Mouse (Mus musculus) midbrain, embryonic 10.5 days (tissue): ENCODE measurements around the gene Sort1. TPM values are rescaled to one million over a fixed set of nuclear protein-coding genes. Genes with fewer than 3 reads are reported as not detected.

Source experiments
- DNase-seq: peaks from one replicate; pipeline ENCODE4 v3.0.0-alpha.2; 2017; ENCODE audit warnings: low spot score
- H3K27ac ChIP-seq: fragments of 300-500 bp; sonication (generic); replicated peaks from 2 replicates; pipeline ENCODE4 v1.5.1; 2016; ENCODE audit warnings: mild to moderate bottlenecking
- H3K27me3 ChIP-seq: fragments of 300-500 bp; sonication (generic); 2 replicates; pipeline ENCODE4 v1.6.1; 2016; ENCODE audit warnings: low read depth, mild to moderate bottlenecking; ENCODE audit not compliant: poor library complexity, severe bottlenecking
- H3K36me3 ChIP-seq: fragments of 300-500 bp; sonication (generic); 2 replicates; pipeline ENCODE4 v1.6.1; 2016; ENCODE audit warnings: mild to moderate bottlenecking, moderate library complexity
- H3K4me1 ChIP-seq: fragments of 300-500 bp; sonication (generic); 2 replicates; pipeline ENCODE4 v1.6.1; 2016
- H3K4me3 ChIP-seq: fragments of 300-500 bp; sonication (generic); 2 replicates; pipeline ENCODE4 v1.5.1; 2016; ENCODE audit warnings: mild to moderate bottlenecking, moderate library complexity
- H3K9me3 ChIP-seq: fragments of 300-500 bp; sonication (generic); replicated peaks from 2 replicates; pipeline ENCODE4 v1.6.1; 2016; ENCODE audit warnings: mild to moderate bottlenecking
- WGBS: fragments of 180-500 bp; shearing (Covaris S2); methylation state at CpG from one replicate; pipeline ENCODE4 v1.1.7; 2016; 5-methylcytosine and 5-hydroxymethylcytosine counted together
- polyA plus RNA-seq: library from polyadenylated mRNA; unstranded; fragments of >200 nt; fragmentation: Nextera tagmentation; extraction: Ambion mirVana; gene quantifications from 2 replicates; pipeline ENCODE4 v1.2.1, GENCODE M21; 2016

Gene Sort1
- polyA plus RNA-seq, 1 experiment from 2014 or later = 10.8 TPM

GRCm38 (mm10) chr3:108322962-108323361 is 39.1 kb downstream of the Sort1 start:
- WGBS = 84% methylated on average over 3 of the region's 3 CpGs

DNA sequence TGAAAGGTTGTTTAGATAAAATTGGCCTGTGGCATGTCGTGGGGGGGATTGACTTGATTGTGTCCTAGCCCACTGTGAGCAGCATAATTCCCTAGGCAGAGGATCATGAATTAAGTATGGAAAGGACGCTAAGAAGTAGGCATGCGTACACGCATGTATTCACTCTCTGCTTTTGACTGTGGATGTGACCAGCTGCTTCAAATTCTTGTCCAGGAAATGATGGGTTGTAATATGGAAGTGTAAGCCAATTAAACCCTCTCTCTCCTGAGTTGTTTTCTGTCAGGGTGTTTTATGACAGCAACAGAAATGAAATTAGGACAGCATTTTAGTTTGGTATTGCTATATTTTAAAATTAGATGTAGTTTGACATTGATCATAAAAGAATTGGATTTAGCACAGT is 41.0 kb downstream of the Sort1 start:
- Histone ChIP-seq H3K27ac (no peak overlapping the region), H3K36me3 (peaks cover 57% of the 10 kb centered on the region), H3K9me3 (no peaks in the 10 kb centered on the region), H3K27me3 (no peaks in the 10 kb centered on the region), H3K4me3 (no peak overlapping the region), H3K4me1 (no peaks in the 10 kb centered on the region)
- 90% methylated on average over 4 of the region's 4 CpGs for WGBS
- DNase-seq = no peak

More at GRCm38 (mm10) chr3:108322962-108323361, 39.1 kb downstream of the Sort1 start:
- peaks cover 41% of the 10 kb centered on the region for H3K36me3 ChIP-seq
- no peaks in the 10 kb centered on the region for H3K9me3 ChIP-seq
- no peak overlapping the region for H3K27ac ChIP-seq
- DNase-seq = no peak
- no peak overlapping the region for H3K4me3 ChIP-seq
- H3K4me1 ChIP-seq = no peaks in the 10 kb centered on the region
- H3K27me3 ChIP-seq = no peaks in the 10 kb centered on the region

GRCm38 (mm10) chr3:108325521-108325920 is 41.6 kb downstream of the Sort1 start:
- Histone ChIP-seq H3K4me1 (no peaks in the 10 kb centered on the region), H3K4me3 (no peak overlapping the region), H3K27me3 (no peaks in the 10 kb centered on the region), H3K36me3 (peaks cover 63% of the 10 kb centered on the region), H3K9me3 (no peaks in the 10 kb centered on the region), H3K27ac (no peak overlapping the region)
- no peak for DNase-seq
- 92% methylated on average over 9 of the region's 9 CpGs for WGBS

DNA sequence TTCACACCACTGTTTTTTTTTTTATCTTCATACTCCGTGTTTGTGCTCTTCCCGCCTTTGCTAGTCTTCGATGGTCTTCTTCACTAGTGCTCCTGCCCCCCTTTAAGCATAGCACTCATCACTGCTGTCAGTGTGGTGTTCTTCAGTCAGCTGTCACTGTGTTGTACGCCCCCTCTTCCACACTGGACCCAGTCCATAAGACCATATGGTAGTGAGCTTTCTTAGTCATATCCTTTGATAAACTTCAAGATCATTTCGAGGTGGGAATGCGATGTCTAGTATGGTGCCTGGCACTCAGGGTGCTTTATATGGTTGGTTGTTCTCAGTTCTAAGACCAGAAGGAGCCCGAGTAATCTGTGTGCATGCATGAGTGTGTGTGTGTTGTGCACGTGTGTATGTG is 43.4 kb downstream of the Sort1 start:
- Histone ChIP-seq H3K27me3 (no peaks in the 10 kb centered on the region), H3K36me3 (peaks cover 80% of the 10 kb centered on the region), H3K4me3 (no peak overlapping the region), H3K9me3 (no peaks in the 10 kb centered on the region), H3K27ac (no peak overlapping the region), H3K4me1 (no peaks in the 10 kb centered on the region)
- no peak for DNase-seq
- 95% methylated on average over 8 of the region's 8 CpGs for WGBS

DNA sequence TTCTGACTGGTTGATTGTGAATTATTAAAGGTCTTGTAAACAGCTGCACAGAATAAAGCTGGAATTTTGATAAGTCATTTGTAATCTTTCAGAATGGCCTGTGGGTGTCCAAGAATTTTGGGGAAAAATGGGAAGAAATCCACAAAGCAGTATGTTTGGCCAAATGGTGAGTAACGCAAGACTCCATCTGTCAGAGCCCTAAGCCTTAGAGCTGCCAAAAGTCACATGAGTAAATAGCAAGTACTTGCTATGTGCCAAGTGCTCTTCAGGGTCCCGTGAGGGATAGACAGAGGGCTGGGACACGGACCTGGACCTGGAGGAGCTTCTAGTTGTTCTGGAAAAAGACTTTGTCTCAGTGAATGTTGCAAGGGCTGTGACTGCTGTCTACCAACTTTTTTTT is 44.0 kb downstream of the Sort1 start:
- Histone ChIP-seq H3K27ac (no peak overlapping the region), H3K4me3 (no peak overlapping the region), H3K27me3 (no peaks in the 10 kb centered on the region), H3K9me3 (no peaks in the 10 kb centered on the region), H3K36me3 (peaks cover 87% of the 10 kb centered on the region), H3K4me1 (no peaks in the 10 kb centered on the region)
- no peak for DNase-seq
- 92% methylated on average over 3 of the region's 3 CpGs for WGBS

DNA sequence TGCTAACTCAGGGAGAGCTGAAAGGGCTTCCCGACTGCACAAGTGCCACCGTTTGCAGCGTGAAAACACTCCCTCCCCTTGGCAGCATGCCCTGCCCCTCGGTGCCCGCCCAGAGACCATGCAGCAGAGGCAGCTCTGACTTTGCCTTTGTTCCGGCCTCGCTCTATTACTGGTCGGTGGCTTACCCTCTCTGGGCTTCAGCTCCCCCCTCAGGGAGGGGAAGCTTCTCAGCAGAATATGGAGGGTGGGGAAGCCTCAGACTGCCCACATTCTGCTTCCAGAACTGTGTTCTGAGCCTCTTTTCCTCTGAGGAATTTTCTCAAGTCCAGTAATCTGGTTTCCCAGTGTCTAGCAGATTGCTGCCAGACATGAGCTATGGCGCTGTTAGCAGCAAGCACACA is 44.6 kb downstream of the Sort1 start:
- H3K9me3 ChIP-seq = no peaks in the 10 kb centered on the region
- no peaks in the 10 kb centered on the region for H3K4me1 ChIP-seq
- no peak for DNase-seq
- H3K27ac ChIP-seq = no peak overlapping the region
- no peak overlapping the region for H3K4me3 ChIP-seq
- H3K27me3 ChIP-seq = no peaks in the 10 kb centered on the region
- WGBS = 86% methylated on average over 9 of the region's 9 CpGs
- peaks cover 92% of the 10 kb centered on the region for H3K36me3 ChIP-seq

- Histone ChIP-seq H3K27ac (no peak overlapping the region), H3K9me3 (no peaks in the 10 kb centered on the region), H3K27me3 (no peaks in the 10 kb centered on the region), H3K4me1 (no peaks in the 10 kb centered on the region), H3K36me3 (peaks cover 97% of the 10 kb centered on the region), H3K4me3 (no peak overlapping the region)
- no peak for DNase-seq
- WGBS = 97% methylated on average over 6 of the region's 6 CpGs
Observed at GRCm38 (mm10) chr3:108330812-108331211, 46.9 kb downstream of the Sort1 start.

- no peaks in the 10 kb centered on the region for H3K27me3 ChIP-seq
- H3K9me3 ChIP-seq = no peaks in the 10 kb centered on the region
- no peak overlapping the region for H3K4me3 ChIP-seq
- H3K4me1 ChIP-seq = no peaks in the 10 kb centered on the region
- no peak for DNase-seq
- peaks cover 99% of the 10 kb centered on the region for H3K36me3 ChIP-seq
- WGBS = 97% methylated on average over 5 of the region's 5 CpGs
- H3K27ac ChIP-seq = no peak overlapping the region
Observed at GRCm38 (mm10) chr3:108336878-108337277, 53.0 kb downstream of the Sort1 start.

DNA sequence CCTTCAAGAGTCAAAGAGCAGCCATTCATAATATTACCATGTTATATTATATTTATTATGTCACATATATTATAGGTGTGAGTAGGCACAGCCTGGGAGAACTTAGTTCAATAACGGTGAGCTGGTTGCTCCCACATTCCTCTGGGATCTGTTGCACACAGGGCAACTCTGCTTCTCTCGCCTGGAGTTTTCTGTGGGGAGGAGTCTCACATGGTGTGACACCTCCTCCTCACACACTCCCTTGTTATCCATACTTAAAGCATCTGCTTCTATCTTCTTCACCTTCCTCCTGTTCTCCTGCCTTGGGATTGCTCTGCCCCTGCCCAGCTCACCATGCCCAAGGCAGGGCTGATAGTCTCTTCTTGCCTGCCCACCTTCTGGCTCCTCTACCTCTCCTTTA is 57.2 kb downstream of the Sort1 start:
- H3K4me1 ChIP-seq = no peaks in the 10 kb centered on the region
- no peaks in the 10 kb centered on the region for H3K9me3 ChIP-seq
- H3K27ac ChIP-seq = no peak overlapping the region
- no peak for DNase-seq
- no peak overlapping the region for H3K4me3 ChIP-seq
- no peaks in the 10 kb centered on the region for H3K27me3 ChIP-seq
- WGBS = 83% methylated on average over 2 of the region's 2 CpGs
- H3K36me3 ChIP-seq = peaks cover 98% of the 10 kb centered on the region

- H3K4me1 ChIP-seq = no peaks in the 10 kb centered on the region
- no peak overlapping the region for H3K27ac ChIP-seq
- H3K4me3 ChIP-seq = no peak overlapping the region
- H3K27me3 ChIP-seq = no peaks in the 10 kb centered on the region
- peaks cover 98% of the 10 kb centered on the region for H3K36me3 ChIP-seq
- no peak for DNase-seq
- no peaks in the 10 kb centered on the region for H3K9me3 ChIP-seq
- 90% methylated on average over 7 of the region's 7 CpGs for WGBS
Observed at GRCm38 (mm10) chr3:108342185-108342584, 58.3 kb downstream of the Sort1 start.

DNA sequence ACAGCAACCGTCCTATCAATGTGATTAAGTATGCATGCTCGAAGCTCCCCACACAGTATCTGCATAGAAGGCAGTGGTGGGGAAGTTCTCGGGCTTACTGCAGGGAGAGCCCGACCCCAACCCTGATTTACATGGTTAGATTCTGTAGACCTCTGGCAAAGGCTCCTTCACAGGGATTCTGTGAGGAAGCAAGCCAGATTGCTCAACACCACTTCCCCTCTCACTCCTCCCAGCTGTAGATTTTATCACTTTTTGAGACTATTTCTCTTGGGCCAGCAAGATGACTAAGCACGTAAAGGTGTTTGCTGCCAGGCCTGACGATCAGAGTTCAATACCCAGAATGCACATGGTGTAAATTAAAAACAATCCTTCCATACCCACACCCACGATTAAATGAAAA is 62.0 kb downstream of the Sort1 start:
- Histone ChIP-seq H3K4me1 (no peaks in the 10 kb centered on the region), H3K27ac (no peak overlapping the region), H3K9me3 (no peaks in the 10 kb centered on the region), H3K4me3 (no peak overlapping the region), H3K36me3 (peaks cover 99% of the 10 kb centered on the region), H3K27me3 (no peaks in the 10 kb centered on the region)
- no peak for DNase-seq
- WGBS = 89% methylated on average over 7 of the region's 7 CpGs

- Histone ChIP-seq H3K9me3 (no peaks in the 10 kb centered on the region), H3K36me3 (peaks cover 99% of the 10 kb centered on the region), H3K27ac (no peak overlapping the region), H3K4me1 (no peaks in the 10 kb centered on the region), H3K4me3 (no peak overlapping the region), H3K27me3 (no peaks in the 10 kb centered on the region)
- 94% methylated on average over 9 of the region's 9 CpGs for WGBS
- DNase-seq = no peak
Observed at GRCm38 (mm10) chr3:108348376-108348775, 64.5 kb downstream of the Sort1 start.

GRCm38 (mm10) chr3:108355245-108355644 is 71.4 kb downstream of the Sort1 start:
- Histone ChIP-seq H3K4me3 (no peak overlapping the region), H3K36me3 (peaks cover 90% of the 10 kb centered on the region), H3K4me1 (peaks cover 7% of the 10 kb centered on the region), H3K27me3 (no peaks in the 10 kb centered on the region), H3K27ac (no peak overlapping the region), H3K9me3 (no peaks in the 10 kb centered on the region)
- no peak for DNase-seq
- WGBS = 86% methylated on average over 3 of the region's 3 CpGs

- Histone ChIP-seq H3K27ac (no peak overlapping the region), H3K27me3 (no peaks in the 10 kb centered on the region), H3K4me1 (peaks cover 25% of the 10 kb centered on the region), H3K4me3 (no peak overlapping the region), H3K36me3 (peaks cover 72% of the 10 kb centered on the region), H3K9me3 (no peaks in the 10 kb centered on the region)
- WGBS = 91% methylated on average over 10 of the region's 10 CpGs
- DNase-seq = no peak
Observed at GRCm38 (mm10) chr3:108357051-108357450, 73.2 kb downstream of the Sort1 start.
